Mouse (Mus musculus) E14TG2a.4 (cell line): ENCODE results near the gene Nkx2-5.
A peak's percentile ranks its signal among the peaks of the same experiment; 100 is the strongest.

Source experiments
- H3K27me3 ChIP-seq: 2 replicates; pipeline ENCODE4 v1.6.1; 2014; ENCODE audit warnings: low read length, control low read depth; ENCODE audit not compliant: insufficient read depth
- H3K36me3 ChIP-seq: 2 replicates; pipeline ENCODE4 v1.6.1; 2014; ENCODE audit warnings: low read length, control low read depth; ENCODE audit not compliant: insufficient read depth
- H3K4me1 ChIP-seq: replicated peaks from 2 replicates; pipeline ENCODE4 v1.6.1; 2014; ENCODE audit warnings: low read depth, low read length, control low read depth
- H3K4me3 ChIP-seq: replicated peaks from 2 replicates; pipeline ENCODE4 v1.5.1; 2014; ENCODE audit warnings: mild to moderate bottlenecking, low read length
- H3K9me3 ChIP-seq: 2 replicates; pipeline ENCODE4 v1.6.1; 2014; ENCODE audit warnings: low read length, control low read depth
- CTCF ChIP-seq: conservative IDR thresholded peaks from 2 replicates; pipeline ENCODE4 v1.5.1; 2014; ENCODE audit warnings: low read length
- NANOG ChIP-seq: IDR thresholded peaks from 2 replicates; pipeline ENCODE4 v1.6.1; 2014; ENCODE audit warnings: borderline replicate concordance, low read length, mixed read lengths
- POU5F1 ChIP-seq: IDR thresholded peaks from 2 replicates; pipeline ENCODE4 v1.6.1; 2014; ENCODE audit warnings: low read length, borderline replicate concordance

The Nkx2-5 gene

DNA sequence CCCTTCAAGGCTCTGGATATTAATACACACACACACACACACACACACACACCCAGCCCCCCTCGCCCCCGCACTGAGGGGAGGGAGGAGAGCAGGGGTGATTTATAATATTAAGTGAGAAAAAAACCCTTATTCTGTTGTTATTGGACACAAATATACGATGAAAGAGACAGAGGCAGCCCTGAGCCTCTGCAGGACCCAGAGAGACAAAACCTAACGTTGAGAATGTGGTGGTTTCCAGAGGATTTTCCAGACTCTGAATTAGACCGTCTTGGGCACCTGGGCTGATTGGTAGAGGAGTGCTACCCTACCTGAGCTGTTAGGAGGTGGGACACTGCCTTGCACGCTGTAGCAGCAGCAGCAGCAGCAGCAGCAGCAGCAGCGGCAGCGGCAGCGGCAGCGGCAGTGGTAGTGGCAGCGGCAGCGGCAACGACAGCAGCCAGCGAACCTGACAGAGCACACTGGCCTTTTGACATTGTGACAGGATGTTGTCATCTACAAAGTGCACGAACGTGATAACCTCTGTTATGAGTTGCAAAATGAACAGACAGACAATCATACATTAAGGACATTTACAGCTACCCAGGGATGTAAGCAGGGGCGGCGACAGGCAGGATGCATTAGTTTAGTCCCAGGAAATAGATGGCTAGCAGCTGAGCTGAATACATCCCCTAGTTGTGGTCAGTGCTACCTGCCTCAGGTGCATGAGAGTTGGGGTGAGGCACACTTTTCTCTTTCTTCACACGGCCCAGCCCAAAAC, 7.8 kb downstream of the Nkx2-5 start:
- Histone ChIP-seq H3K4me1 (peaks cover 74% of the 10 kb centered on the region), H3K27me3 (peaks cover 59% of the 10 kb centered on the region), H3K4me3 (no peak overlapping the region), H3K36me3 (no peaks in the 10 kb centered on the region), H3K9me3 (no peaks in the 10 kb centered on the region)
- TF ChIP-seq CTCF (no peak), POU5F1 (no peak), NANOG (no peak)

DNA sequence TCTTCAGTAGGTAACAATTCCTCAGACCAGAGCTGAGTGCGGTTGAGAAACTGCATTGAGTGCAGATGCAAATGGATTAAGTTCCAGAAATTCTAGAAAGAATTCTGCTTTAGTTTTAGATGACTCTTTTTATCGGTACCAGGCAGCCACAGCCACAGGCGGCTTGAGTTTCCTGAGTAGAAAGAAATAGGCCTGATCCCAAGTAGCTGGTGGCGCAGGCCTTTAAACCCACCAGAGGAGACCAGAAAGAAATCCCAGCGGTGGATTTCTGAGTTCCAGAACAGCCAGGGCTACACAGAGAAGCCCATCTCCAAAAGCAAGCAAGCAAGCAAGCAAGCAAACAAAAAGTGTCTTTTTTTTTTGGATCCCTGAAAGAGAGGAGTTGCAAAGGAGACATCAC, 8.4 kb downstream of the Nkx2-5 start:
- no peak for TF ChIP-seq NANOG
- no peak for TF ChIP-seq POU5F1
- TF ChIP-seq CTCF: no peak
- H3K27me3 ChIP-seq: peaks cover 54% of the 10 kb centered on the region
- H3K4me3 ChIP-seq: peak overlapping the region; percentile 37
- peaks cover 68% of the 10 kb centered on the region for H3K4me1 ChIP-seq
- no peaks in the 10 kb centered on the region for H3K9me3 ChIP-seq
- no peaks in the 10 kb centered on the region for H3K36me3 ChIP-seq

DNA sequence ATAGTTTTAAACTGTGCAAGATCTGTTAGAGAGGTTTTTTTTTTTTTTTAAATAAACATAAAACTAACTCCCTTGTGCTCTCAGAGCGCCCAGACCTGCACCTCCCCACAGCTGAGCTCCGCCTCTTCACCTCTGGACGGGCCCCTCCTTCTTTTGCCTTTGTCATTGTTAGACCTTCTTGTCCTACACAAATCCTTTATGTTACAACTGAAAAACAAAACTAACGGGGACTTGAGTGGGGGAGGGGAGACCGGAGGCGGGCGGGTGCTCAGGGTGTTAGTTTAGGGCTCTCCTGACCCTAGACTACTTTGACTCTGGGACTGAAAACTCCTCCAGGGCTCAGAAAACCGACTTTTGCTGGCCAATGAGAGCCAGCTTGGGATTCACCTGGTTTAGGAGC, 8.9 kb downstream of the Nkx2-5 start:
- H3K4me3 ChIP-seq: peak overlapping the region; percentile 37
- TF ChIP-seq NANOG (no peak), POU5F1 (no peak), CTCF (no peak)
- no peaks in the 10 kb centered on the region for H3K9me3 ChIP-seq
- H3K27me3 ChIP-seq: peaks cover 49% of the 10 kb centered on the region
- no peaks in the 10 kb centered on the region for H3K36me3 ChIP-seq
- H3K4me1 ChIP-seq: peaks cover 68% of the 10 kb centered on the region

DNA sequence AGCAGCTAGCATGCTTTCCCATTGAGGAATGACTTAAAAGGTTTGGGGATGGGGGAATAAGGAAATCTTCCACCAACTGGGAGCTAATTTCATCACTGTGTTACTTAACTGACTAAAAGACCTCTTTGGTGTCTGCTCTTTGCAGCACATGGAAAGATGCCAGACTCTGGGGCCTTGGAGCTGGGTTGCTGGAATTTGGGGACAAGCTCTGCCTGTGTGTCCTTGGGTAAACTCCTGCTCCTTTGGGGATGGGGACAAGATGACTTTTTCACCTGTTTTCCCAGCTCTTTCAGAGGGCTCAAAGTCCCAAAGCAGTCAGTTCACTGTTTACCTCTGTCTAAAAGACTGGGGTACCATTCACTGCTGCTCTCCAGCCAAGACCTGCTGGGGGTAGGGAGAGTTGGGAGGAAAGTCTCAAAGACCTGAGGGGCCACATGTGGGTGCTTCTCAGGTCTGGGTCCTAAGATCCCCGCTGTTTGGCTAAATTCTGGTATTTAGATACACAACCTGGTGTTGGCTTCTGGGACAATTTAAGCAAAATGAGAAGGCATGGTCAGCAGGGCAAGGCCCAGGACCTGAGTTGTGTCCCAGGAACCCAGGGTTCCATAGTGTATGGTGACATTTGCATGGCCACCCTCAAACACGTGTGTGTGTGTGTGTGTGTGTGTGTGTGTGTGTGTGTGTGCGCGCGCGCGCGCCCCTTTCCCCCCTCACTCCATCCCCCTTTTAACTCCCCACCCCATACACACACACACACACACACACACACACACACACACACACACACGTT, 9.6 kb downstream of the Nkx2-5 start:
- H3K9me3 ChIP-seq: no peaks in the 10 kb centered on the region
- H3K27me3 ChIP-seq: peaks cover 41% of the 10 kb centered on the region
- TF ChIP-seq NANOG: no peak
- TF ChIP-seq CTCF: no peak
- TF ChIP-seq POU5F1: no peak
- H3K4me3 ChIP-seq: 0 out of 2 replicates have a peak overlapping the region, but pooled peaks have one; percentile 37
- H3K36me3 ChIP-seq: no peaks in the 10 kb centered on the region
- H3K4me1 ChIP-seq: peaks cover 63% of the 10 kb centered on the region

DNA sequence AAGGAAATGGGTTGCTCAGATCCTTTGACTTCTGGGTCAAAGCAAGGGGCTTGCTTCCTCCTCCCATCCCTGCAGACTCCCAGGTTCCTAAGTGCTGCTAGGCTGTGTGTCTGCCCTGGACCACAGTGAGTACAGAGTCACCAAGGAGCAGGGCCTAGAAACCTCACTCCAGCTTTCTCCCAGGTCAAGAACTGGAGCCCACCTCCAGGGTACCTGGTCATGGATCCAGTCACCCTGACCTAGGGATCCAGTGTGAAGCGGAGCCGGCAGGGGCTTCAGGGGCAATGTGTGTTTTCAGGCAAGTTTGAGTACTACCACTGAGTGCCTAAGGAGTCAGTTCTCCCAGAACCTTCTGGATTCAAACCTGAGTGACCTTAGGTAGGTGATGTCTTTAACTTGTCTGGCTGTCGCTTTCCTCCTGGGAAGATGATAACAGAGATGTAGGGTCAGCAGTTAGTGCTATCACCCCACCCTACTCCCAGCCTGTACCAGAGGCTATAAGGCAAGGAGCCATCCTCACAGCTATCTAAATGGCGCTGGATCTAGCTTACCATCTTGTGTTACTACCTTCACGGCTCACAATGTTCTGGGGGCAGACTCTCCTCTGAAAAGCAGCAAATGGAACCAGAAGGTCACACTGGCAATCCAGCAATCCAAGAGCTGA, 10.4 kb downstream of the Nkx2-5 start:
- Histone ChIP-seq H3K4me1 (peaks cover 56% of the 10 kb centered on the region), H3K9me3 (no peaks in the 10 kb centered on the region), H3K36me3 (no peaks in the 10 kb centered on the region), H3K4me3 (no peak overlapping the region), H3K27me3 (peaks cover 36% of the 10 kb centered on the region)
- no peak for TF ChIP-seq CTCF
- TF ChIP-seq POU5F1: no peak
- TF ChIP-seq NANOG: no peak

DNA sequence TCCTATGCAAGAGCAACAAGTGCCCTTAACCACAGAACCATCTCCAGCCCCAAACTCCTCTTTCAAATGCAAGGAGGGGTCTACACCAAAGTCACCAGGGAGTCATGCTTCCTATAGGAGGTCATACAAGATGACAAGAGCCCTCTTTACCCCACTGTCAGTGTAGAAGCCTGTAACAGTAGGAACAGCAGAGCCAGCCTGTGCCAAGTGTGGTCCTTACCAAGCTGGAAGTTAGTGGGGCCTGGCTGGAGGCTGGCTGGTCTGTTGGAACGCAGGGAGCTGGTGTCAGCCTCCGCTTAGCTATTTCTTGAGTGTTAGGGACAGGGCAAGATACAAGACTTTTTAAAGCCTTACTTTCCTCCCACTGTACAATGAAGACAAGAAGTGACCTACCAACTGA, 11.0 kb downstream of the Nkx2-5 start:
- Histone ChIP-seq H3K36me3 (no peaks in the 10 kb centered on the region), H3K4me1 (peaks cover 53% of the 10 kb centered on the region), H3K9me3 (no peaks in the 10 kb centered on the region), H3K27me3 (peaks cover 30% of the 10 kb centered on the region), H3K4me3 (no peak overlapping the region)
- TF ChIP-seq NANOG (no peak), CTCF (no peak)

DNA sequence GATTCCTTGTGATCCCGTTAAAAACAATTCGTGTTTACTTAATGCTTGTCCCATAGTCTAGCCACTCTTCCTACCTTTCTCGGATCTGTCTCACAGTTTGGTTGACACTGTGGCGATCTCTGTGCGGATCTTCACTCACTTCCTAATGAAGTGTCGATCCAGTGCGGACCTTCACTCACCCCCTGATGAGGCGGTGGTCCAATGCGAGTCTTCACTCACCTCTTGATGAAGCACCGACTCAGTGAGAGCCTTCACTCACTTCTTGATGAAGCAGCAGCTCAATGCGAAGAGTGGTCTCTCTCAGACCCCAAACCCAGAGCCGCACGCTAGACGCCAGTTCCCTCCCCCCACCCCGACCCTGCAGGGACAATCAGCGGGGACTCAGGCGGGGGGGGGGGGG, 18.7 kb downstream of the Nkx2-5 start:
- no peaks in the 10 kb centered on the region for H3K4me1 ChIP-seq
- 0 out of 2 replicates have a peak, but pooled peaks cover 2% of the 10 kb centered on the region for H3K27me3 ChIP-seq
- H3K36me3 ChIP-seq: no peaks in the 10 kb centered on the region
- H3K4me3 ChIP-seq: no peak overlapping the region
- TF ChIP-seq POU5F1: no peak
- TF ChIP-seq CTCF: no peak
- no peak for TF ChIP-seq NANOG
- peaks cover 45% of the 10 kb centered on the region for H3K9me3 ChIP-seq

DNA sequence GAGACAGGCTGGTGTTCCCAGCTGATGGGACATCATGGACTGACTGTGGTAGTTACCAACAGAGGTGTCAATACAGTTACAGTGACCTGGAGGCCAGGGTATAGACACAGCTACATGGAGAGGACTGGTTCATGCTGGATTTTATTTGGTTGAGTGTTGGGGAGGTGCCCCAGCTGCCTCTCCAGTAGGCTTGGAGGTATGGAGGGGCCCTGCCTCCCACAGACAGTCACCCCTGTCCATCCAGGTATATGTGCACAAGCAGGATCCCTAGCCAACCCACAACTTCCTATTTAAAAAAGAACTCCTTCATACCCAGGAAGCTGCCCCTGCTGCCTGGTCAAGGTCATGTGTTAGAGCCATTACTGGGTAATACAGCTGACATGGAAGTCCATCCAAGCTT, 27.0 kb downstream of the Nkx2-5 start:
- Histone ChIP-seq H3K27me3 (no peaks in the 10 kb centered on the region), H3K4me1 (no peaks in the 10 kb centered on the region), H3K4me3 (no peak overlapping the region), H3K9me3 (peaks cover 50% of the 10 kb centered on the region), H3K36me3 (no peaks in the 10 kb centered on the region)
- TF ChIP-seq NANOG: no peak
- no peak for TF ChIP-seq CTCF
- TF ChIP-seq POU5F1: no peak
